ENCODE assay signal across 8 mouse cellular contexts in genomic region chr16:17200121-17200952, GRCm38 (mm10). TPM values are rescaled to one million over a fixed set of nuclear protein-coding genes. Genes with fewer than 3 reads are reported as not detected.
DNase-seq lines count a peak whose midpoint lies in the region; ATAC-seq and TF ChIP-seq lines count a peak whose summit lies in the region.

No protein-coding gene starts in this region.

- peak overlapping the region; percentile 100 for H3K9ac ChIP-seq in neural tube, embryonic 11.5 days (ENCODE audit: low read length)
- H3K9ac ChIP-seq in heart, postnatal 0 days (replicated peaks; ENCODE audit: low read depth, low read length) = peak overlapping the region; percentile 95

- H3K4me1 ChIP-seq in neural tube, embryonic 11.5 days (ENCODE audit: control insufficient read depth, insufficient read depth, low read length) = peaks cover 13% of the 10 kb centered on the region
- peaks cover 13% of the 10 kb centered on the region for H3K4me1 ChIP-seq in heart, postnatal 0 days (ENCODE audit: control insufficient read depth, insufficient read depth)

- no peaks in the 10 kb centered on the region for H3K9me3 ChIP-seq in neural tube, embryonic 11.5 days (ENCODE audit: control insufficient read depth, low read length)
- no peaks in the 10 kb centered on the region for H3K9me3 ChIP-seq in heart, postnatal 0 days (replicated peaks; ENCODE audit: control insufficient read depth, low read length)

- H3K27me3 ChIP-seq in neural tube, embryonic 11.5 days (ENCODE audit: control insufficient read depth, insufficient read depth, low read length) = no peaks in the 10 kb centered on the region
- no peaks in the 10 kb centered on the region for H3K27me3 ChIP-seq in heart, postnatal 0 days (ENCODE audit: control insufficient read depth, insufficient read depth, low read length)

- peak overlapping the region; percentile 64; the same call in 1 of the 2 replicates for H3K27ac ChIP-seq in neural tube, embryonic 11.5 days (ENCODE audit: low read depth, low read length)
- H3K27ac ChIP-seq in heart, postnatal 0 days (ENCODE audit: low read depth) = peak overlapping the region; percentile 79

- peak overlapping the region; percentile 82 for H3K4me2 ChIP-seq in neural tube, embryonic 11.5 days (ENCODE audit: low read depth)
- H3K4me2 ChIP-seq in heart, postnatal 0 days (ENCODE audit: low read depth, low read length) = peak overlapping the region; percentile 73

- no peak for TF ChIP-seq EP300 in heart, postnatal 0 days (IDR thresholded peaks at IDR 0.05; ENCODE audit: low read depth)

- no peak for ATAC-seq in neural tube, embryonic 11.5 days (ENCODE audit: insufficient read depth, low FRiP score, low TSS enrichment)
- ATAC-seq in heart, postnatal 0 days (ENCODE audit: insufficient read depth, low read depth) = peak; percentile 9; the same call in 1 of the 2 replicates
- ATAC-seq in megakaryocyte, adult 5-6 weeks (ENCODE audit: poor library complexity, severe bottlenecking) = peak; percentile 31

- 10% methylated on average over 24 of the region's 24 CpGs for WGBS in neural tube, embryonic 11.5 days
- 3% methylated on average over 24 of the region's 24 CpGs for WGBS in heart, postnatal 0 days

- H3K4me3 ChIP-seq in neural tube, embryonic 11.5 days (ENCODE audit: low read depth, low read length) = peak overlapping the region; percentile 100
- H3K4me3 ChIP-seq in heart, postnatal 0 days (ENCODE audit: low read depth, low read length) = peak overlapping the region; percentile 88

- no peak for TF ChIP-seq CTCF in heart, postnatal 0 days (IDR thresholded peaks at IDR 0.05; ENCODE audit: low read depth)

- no peak for DNase-seq in neural tube, embryonic 11.5 days (ENCODE audit: low spot score)
- no peak for DNase-seq in neural tube, embryonic 10.5 days (ENCODE audit: extremely low spot score, low spot score)
- peak; percentile 24 for DNase-seq in brain, adult 2 months (ENCODE audit: low read depth, low spot score)
- no peak for DNase-seq in heart, postnatal 0 days (ENCODE audit: low spot score)
- DNase-seq in spleen, postnatal 10 days (ENCODE audit: low spot score in 2 of 2) = no peak
- no peak for DNase-seq in frontal cortex, postnatal 10 days (ENCODE audit: low spot score in 2 of 2)
- no peak for DNase-seq in adrenal gland, adult 2 months

- no peaks in the 10 kb centered on the region for H3K36me3 ChIP-seq in neural tube, embryonic 11.5 days (ENCODE audit: control insufficient read depth, insufficient read depth, low read length)
- 0 out of 2 replicates have a peak, but pooled peaks cover 6% of the 10 kb centered on the region for H3K36me3 ChIP-seq in heart, postnatal 0 days (replicated peaks; ENCODE audit: control insufficient read depth, insufficient read depth, low read length)

RNA-seq across cellular contexts. Expression of gene Ube2l3, which starts 2.1 kb away (rescaled TPM):
- polyA plus RNA-seq in neural tube, embryonic 11.5 days (2014; fragmentation: Nextera tagmentation; extraction: Ambion mirVana) = 397 and 405 TPM in 2 replicates
- 62.5 and 79.2 TPM in 2 replicates for total RNA-seq in heart, postnatal 0 days (2014; rRNA removed; ENCODE audit: low replicate concordance)
- 254 and 255 TPM in 2 replicates for polyA plus RNA-seq in heart, postnatal 0 days (2015; fragmentation: Nextera tagmentation; extraction: Ambion mirVana)
- 373 and 400 TPM in 2 replicates for total RNA-seq in megakaryocyte, adult 5-6 weeks (2015)
- 128 and 144 TPM in 2 replicates for total RNA-seq in megakaryocyte, adult 5-6 weeks (2017)
- total RNA-seq in adrenal gland, adult 2 months (2021) = 100 to 1,000 TPM; 198 to 273 TPM
- polyA plus RNA-seq in adrenal gland, adult 2 months (2012; rRNA removed) = 91.0 and 109 TPM in 2 replicates

RNA-seq across cellular contexts. Expression of gene Rimbp3, which starts 8.1 kb away (rescaled TPM):
- 1.1 TPM in 2 replicates for polyA plus RNA-seq in neural tube, embryonic 11.5 days (2014; fragmentation: Nextera tagmentation; extraction: Ambion mirVana)
- total RNA-seq in heart, postnatal 0 days (2014; rRNA removed; ENCODE audit: low replicate concordance) = 0.15 and 0.61 TPM in 2 replicates
- polyA plus RNA-seq in heart, postnatal 0 days (2015; fragmentation: Nextera tagmentation; extraction: Ambion mirVana) = 0.11 and 0.14 TPM in 2 replicates
- not detected in 2 replicates for total RNA-seq in megakaryocyte, adult 5-6 weeks (2015)
- 0.04 TPM in 1 of 2 replicates, not detected in the other for total RNA-seq in megakaryocyte, adult 5-6 weeks (2017)
- under 1 TPM in 1 of 2 experiments, not detected in 1; 0.07 TPM for total RNA-seq in adrenal gland, adult 2 months (2021)
- not detected in 2 replicates for polyA plus RNA-seq in adrenal gland, adult 2 months (2012; rRNA removed)

RNA-seq across cellular contexts. Expression of gene Hic2, which starts 33.0 kb away (rescaled TPM):
- 10.0 and 11.2 TPM in 2 replicates for polyA plus RNA-seq in neural tube, embryonic 11.5 days (2014; fragmentation: Nextera tagmentation; extraction: Ambion mirVana)
- total RNA-seq in heart, postnatal 0 days (2014; rRNA removed; ENCODE audit: low replicate concordance) = 8.0 and 14.7 TPM in 2 replicates
- polyA plus RNA-seq in heart, postnatal 0 days (2015; fragmentation: Nextera tagmentation; extraction: Ambion mirVana) = 2.9 and 3.0 TPM in 2 replicates
- 0.91 and 1.5 TPM in 2 replicates for total RNA-seq in megakaryocyte, adult 5-6 weeks (2015)
- 0.77 and 0.89 TPM in 2 replicates for total RNA-seq in megakaryocyte, adult 5-6 weeks (2017)
- 1 to 10 TPM; 2.4 to 2.7 TPM for total RNA-seq in adrenal gland, adult 2 months (2021)
- polyA plus RNA-seq in adrenal gland, adult 2 months (2012; rRNA removed) = 2.1 and 2.6 TPM in 2 replicates

RNA-seq across cellular contexts. Expression of gene Ccdc116, which starts 53.3 kb away (rescaled TPM):
- polyA plus RNA-seq in neural tube, embryonic 11.5 days (2014; fragmentation: Nextera tagmentation; extraction: Ambion mirVana) = 0.97 and 1.2 TPM in 2 replicates
- total RNA-seq in heart, postnatal 0 days (2014; rRNA removed; ENCODE audit: low replicate concordance) = 0.62 TPM in 1 of 2 replicates, not detected in the other
- polyA plus RNA-seq in heart, postnatal 0 days (2015; fragmentation: Nextera tagmentation; extraction: Ambion mirVana) = 0.05 and 0.08 TPM in 2 replicates
- 0.13 and 1.5 TPM in 2 replicates for total RNA-seq in megakaryocyte, adult 5-6 weeks (2015)
- total RNA-seq in megakaryocyte, adult 5-6 weeks (2017) = 0.26 and 0.53 TPM in 2 replicates
- total RNA-seq in adrenal gland, adult 2 months (2021) = under 1 TPM; 0.24 to 0.29 TPM
- 0.44 and 0.60 TPM in 2 replicates for polyA plus RNA-seq in adrenal gland, adult 2 months (2012; rRNA removed)

RNA-seq across cellular contexts. Expression of gene Ydjc, which starts 55.9 kb away (rescaled TPM):
- polyA plus RNA-seq in neural tube, embryonic 11.5 days (2014; fragmentation: Nextera tagmentation; extraction: Ambion mirVana) = 12.2 and 12.5 TPM in 2 replicates
- 1.1 and 7.8 TPM in 2 replicates for total RNA-seq in heart, postnatal 0 days (2014; rRNA removed; ENCODE audit: low replicate concordance)
- polyA plus RNA-seq in heart, postnatal 0 days (2015; fragmentation: Nextera tagmentation; extraction: Ambion mirVana) = 2.4 and 2.5 TPM in 2 replicates
- 2.8 and 5.2 TPM in 2 replicates for total RNA-seq in megakaryocyte, adult 5-6 weeks (2015)
- 2.4 and 7.0 TPM in 2 replicates for total RNA-seq in megakaryocyte, adult 5-6 weeks (2017)
- total RNA-seq in adrenal gland, adult 2 months (2021) = 1 to 10 TPM; 4.9 to 6.5 TPM
- 28.2 and 39.2 TPM in 2 replicates for polyA plus RNA-seq in adrenal gland, adult 2 months (2012; rRNA removed)
